Mouse (Mus musculus) brain, embryonic 14.5 days (tissue): Measurements from ENCODE around the gene Oca2.

Experiments
- CTCF ChIP-seq: fragments of 200-500 bp; IDR thresholded peaks from 2 replicates; pipeline ENCODE4 v1.5.1; 2012; ENCODE audit warnings: inconsistent platforms, mild to moderate bottlenecking, moderate library complexity, borderline replicate concordance; ENCODE audit not compliant: insufficient read depth, insufficient read length; ENCODE audit errors: extremely low read depth
- POLR2A ChIP-seq: fragments of 200-500 bp; IDR thresholded peaks from 2 replicates; pipeline ENCODE4 v1.6.1; 2012; ENCODE audit warnings: mild to moderate bottlenecking, inconsistent platforms, borderline replicate concordance; ENCODE audit not compliant: poor library complexity, insufficient read depth, insufficient read length, severe bottlenecking; ENCODE audit errors: extremely low read depth

GRCm38 (mm10) chr7:56549226-56549625 is 309.7 kb downstream of the Oca2 start:
- TF ChIP-seq CTCF (no peak), POLR2A (no peak)
